Mouse (Mus musculus): ENCODE data around the gene Sirt1.
A peak's percentile ranks its signal among the peaks of the same experiment; 100 is the strongest.
"Not testable (repeated sequence)": the region's sequence is repeated elsewhere in the genome, so short reads cannot be mapped to it uniquely, and the experiment has no call there.

The Sirt1 gene

DNA sequence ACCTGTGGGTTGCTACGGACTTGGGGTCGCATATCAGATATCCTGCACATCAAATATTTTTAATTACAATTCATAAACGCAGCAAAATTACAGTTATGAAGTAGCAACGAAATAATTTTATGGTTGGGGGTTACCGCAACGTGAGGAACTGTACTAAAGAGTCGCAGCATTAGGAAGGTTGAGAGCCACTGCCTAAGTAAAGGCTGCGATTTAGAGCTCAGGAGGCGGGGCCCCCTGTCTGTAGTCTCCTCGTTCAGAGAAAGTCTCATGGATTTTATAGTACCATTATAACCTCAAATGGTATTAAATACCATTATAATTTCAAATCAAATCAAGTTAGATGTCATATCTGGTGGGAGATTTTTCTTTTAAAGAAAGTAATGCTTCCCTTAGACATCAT is 5.5 kb upstream of the Sirt1 start:
- no peak for DNase-seq (ENCODE audit: low spot score in 2 of 2)

DNA sequence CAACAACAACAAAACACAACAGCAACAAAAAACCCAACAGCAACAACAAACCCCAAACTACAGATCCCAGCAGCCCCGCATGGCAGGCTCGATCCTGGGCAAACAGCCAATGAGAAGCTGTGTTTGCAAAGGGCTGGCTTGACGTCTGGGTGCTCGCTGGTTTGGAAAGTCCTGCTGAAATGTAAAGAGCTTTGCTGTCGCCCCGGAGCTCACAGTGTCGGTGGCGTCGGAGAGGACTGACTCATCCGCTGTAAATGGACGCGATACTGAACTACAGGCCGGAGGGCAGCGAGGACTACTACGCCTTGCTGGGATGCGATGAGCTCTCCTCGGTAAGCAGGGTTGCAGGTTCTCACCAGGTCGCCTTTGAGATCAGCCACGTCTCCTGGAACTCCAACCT is 4.9 kb upstream of the Sirt1 start:
- DNase-seq (ENCODE audit: low spot score in 2 of 2), result peak; percentile 68 to 77

DNA sequence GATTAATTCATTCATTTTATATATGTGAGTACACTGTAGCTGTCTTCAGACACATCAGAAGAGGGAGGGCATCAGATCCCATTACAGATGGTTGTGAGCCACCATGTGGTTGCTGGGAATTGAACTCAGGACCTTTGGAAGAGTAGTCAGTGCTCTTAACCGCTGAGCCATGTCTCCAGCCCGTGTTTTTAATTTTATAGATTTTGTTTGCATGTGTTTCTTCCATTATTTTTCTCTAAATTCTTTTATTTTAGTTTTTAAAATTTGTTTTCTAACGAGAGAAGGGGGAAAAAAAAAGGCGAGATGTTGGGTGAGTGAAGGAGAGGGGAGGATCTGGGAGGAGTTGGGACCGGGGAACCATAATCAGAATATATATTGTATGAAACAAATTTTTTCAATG is 4.4 kb upstream of the Sirt1 start:
- DNase-seq (ENCODE audit: low spot score in 2 of 2), result not testable (repeated sequence)

DNA sequence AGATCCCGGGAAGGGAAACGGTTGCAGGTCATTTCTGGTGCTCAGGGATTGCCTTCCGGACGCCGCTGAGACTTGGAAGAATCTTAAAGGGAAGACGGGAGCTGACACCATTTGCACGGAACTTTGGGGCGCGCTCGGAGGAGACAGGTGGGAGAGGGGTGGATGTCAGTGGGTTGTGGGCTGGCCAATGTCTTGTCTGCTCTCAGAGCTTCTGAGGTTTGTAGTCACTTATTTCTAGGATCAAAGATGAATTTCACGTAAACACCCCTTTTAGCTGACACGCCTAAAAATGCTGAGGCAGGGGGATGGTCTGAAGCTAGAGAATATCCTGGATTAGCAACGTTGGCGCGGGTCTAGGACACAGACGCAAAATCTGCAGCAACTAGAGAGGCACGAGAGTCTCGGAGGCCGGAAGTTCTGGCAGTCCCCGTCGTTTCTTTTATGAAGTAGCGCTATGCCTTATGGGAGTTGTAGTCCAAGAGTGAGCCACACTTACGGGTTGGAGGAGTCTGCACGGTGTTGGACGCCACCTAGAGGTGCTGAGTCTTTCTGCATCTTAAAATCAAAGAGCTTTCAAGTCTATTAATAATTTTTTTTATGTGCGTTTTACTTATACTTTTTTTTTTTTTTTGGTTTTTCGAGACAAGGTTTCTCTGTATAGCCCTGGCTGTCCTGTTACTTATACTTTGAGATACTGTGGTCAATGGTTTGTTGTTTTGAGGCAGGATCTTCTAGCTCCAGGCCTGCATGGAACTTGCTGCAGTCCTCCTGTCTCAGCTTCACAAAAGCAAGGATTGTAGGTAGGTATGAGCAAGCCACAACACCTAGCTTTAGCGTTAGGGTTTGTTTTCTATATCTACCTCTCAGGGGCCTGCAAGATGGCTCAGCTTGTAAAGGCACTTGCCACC is 1.1 kb upstream of the Sirt1 start, which contains the start of gene Dnajc12:
TSS of gene Dnajc12 (plus strand) at position 72 of the 908 bp plus-strand sequence.
- peak; percentile 63 to 70 for DNase-seq (ENCODE audit: low spot score in 2 of 2)

DNA sequence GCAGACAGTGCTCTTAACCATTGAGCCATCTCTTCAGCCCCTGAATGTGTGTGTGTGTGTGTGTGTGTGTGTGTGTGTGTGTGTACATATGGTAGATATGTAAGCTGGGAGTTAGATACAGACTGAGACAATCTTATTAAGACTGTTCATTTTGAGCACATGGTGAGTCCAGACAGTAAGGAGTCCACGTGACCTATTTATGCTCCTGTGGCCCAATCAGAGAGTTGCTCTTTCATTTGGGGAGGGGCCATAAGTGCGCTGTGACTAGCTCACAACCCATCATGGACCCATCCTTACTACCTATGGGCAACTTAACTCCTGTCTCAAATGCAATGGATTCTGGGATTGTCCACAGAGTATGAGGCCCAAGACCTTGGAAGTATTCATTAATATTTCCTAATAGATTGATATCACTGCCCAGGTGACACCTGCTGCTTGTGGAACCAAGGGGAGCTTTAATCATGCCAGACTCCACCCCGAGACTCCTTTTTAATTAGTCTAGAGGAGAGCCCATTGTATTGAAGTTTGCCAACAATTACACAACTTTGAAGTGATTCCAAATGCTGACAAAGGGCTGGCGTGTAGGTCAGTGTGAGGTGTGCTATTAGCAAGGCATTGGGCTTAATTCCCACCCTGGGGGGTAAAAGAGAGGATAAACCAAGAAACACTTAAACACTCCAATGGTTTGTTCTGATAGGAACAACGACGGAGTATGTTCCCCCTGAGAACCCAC is 2.4 kb downstream of the Sirt1 start:
- no peak for DNase-seq (ENCODE audit: low spot score in 2 of 2)

DNA sequence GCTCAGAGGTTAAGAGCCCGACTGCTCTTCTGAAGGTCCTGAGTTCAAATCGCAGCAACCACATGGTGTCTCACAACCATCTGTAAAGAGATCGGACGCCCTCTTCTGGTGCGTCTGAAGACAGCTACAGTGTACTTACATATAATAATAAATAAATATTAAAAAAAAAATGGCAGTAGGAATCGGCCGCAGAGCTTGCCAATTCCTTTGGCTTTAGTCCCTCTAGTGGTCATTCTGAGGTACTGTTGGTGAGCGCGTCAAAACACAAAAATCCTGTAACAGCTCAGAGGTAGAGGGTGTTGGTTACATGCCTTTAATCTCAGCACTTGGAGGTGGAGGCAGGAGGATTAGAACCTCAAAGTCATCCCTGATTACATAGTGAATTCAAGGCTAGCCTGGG is 4.0 kb downstream of the Sirt1 start:
- DNase-seq (ENCODE audit: low spot score in 2 of 2), result peak in 1 of 2 experiments; percentile 45

DNA sequence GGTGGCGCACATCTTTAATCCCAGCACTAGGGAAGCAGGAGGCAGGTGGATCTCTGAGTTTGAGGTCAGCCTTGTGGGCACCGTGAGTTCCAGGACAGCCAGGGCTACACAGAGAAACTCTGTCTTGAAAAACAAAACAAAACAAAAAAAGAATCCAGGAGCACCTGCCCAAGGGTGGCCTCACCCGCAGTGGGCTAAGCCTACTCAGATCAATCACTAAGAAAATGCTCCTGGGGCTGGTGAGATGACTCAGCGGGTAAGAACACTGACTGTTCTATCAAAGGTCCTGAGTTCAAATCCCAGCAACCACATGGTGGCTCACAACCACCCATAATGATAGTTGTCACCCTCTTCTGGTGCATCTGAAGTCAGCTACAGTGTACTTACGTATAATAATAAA is 5.2 kb downstream of the Sirt1 start:
- DNase-seq (ENCODE audit: low spot score in 2 of 2), result no peak

DNA sequence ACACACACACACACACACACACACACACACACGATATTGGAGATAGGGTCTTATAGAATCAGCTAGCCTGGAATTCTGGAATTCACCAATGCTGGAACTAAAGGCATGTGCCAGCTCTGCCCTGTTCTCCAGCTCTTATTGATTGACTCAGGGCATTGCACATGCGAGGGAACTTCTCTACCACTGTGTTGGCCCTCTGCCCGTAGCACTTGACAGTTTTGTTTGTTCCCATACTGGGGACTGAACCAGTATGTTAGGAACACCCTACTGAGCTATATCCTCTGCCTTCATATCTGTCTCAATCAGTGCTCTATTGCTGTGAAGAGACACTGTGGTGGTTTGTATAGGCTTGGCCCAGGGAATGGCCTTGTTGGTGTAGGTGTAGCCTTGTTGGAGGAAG is 13.5 kb downstream of the Sirt1 start:
- DNase-seq (ENCODE audit: low spot score in 2 of 2), result no peak

DNA sequence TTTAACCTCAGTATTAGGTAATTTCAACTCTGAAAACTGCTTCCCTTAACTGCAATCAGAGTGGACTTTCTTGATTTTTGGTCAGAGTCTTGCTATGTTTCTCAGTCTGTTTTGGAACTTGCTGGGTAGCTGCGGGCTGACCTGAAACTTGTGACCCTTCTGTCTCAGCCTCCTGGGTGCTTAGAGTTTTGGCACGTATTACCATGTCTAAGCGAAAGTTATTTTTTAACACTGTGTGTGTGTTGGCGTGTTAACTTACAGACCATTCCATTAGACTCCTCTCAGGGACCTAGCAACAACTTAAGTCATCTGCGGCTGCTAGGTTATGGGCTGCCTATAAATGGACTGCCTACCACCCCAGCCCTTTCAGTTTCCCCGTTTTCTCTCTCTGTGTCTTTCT is 14.1 kb downstream of the Sirt1 start:
- no peak for DNase-seq (ENCODE audit: low spot score in 2 of 2)

DNA sequence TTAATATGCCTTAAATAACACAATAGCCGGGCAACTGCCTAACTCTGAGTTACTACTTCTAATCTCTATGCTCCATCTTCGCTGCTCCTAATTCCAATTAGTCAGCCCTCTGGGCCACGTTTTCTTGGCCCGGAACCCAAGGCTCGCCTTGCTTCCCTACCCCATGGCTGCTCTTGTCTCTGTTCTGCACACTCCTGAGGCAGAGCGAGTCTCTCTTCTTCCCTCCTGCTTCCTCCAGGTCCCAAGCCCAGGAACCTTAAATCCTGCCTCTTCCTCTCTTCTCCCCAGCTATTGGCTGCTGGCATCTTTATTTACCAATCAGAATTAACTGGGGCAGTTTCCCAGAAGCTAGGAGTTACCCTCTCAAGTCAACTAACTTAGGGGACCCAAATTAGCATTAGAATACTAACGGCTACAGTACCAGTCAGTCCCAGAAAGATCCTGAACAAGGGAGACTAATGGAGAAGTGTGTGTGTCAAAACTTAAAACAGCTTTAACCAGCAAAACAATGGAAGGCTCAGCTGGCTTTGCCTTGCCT is 15.5 kb downstream of the Sirt1 start:
- DNase-seq (ENCODE audit: low spot score in 2 of 2), result no peak

DNA sequence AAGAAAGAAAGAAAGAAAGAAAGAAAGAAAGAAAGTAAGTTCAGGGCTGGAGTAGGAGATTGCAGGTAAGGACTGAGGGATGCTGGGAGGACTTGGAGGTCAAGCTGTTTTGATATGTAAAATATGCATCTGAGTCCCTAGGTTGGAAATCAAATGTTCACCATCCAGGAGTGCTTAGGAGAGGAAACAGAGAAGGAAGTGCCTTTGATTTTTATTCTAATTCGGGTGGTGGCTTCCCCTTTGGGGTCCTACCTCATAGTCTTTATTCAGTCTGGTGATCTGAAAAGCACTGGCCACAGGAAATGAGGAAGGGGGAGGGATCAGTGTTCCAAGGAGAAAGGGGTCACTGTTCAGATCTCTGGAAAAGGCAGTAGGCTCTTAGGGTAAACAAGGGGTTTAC is 21.0 kb downstream of the Sirt1 start:
- DNase-seq (ENCODE audit: low spot score in 2 of 2), result no peak

DNA sequence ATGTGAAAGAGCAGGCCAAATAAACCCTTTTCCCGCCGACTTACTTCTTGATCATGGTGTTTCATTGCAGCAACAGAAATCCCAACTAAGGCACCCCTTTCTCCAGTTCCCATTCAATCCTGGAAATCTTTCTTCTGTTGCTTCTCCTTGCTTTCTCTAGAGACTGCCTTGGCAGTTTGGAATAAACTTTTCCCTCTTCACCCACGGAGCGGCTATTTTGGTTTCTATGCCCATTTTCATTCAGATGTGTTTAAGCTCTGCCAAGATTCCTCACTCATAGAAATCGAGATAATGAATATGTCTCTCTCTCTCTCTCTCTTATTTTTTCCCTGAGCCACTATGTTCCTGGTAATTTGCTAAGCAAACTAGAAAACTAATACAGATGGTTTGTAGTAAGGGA is 29.4 kb downstream of the Sirt1 start:
- DNase-seq (ENCODE audit: low spot score in 2 of 2), result no peak

DNA sequence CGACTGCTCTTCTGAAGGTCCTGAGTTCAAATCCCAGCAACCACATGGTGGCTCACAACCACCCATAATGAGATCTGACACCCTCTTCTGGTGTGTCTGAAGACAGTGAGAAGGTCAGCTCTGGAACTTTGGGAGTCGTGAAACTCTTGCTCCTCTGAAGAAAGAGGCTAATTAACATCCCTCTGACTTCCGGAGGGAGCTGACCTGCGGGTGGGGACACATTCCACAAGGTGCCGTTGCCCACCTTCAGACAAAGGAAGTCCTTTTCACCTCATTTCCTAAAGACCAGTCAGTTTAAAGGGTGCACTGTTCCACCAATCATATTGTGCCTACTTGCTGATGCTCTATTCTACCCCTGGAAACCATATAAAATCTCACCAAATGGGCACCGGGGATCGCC is 30.4 kb downstream of the Sirt1 start:
- not testable (repeated sequence) for DNase-seq (ENCODE audit: low spot score in 2 of 2)

DNA sequence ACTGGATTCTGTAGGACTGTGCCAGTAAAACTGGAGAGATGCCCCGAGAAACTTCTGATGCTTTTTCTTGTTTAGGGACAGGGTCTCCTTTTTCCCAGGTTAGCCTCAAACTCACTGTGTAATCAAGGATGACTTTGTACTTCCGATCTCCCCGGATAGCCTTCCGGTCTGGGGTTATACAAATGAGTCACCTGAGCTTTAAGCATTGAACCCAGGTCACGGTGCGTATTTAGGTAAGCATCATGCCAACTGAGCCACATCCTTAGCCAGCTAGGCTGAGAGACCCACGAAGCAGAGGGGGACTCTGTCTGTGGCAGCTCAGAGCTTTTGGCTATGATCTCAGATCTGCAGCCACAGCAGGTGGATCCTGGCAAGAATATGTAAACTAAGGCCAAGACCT is 30.8 kb downstream of the Sirt1 start:
- DNase-seq (ENCODE audit: low spot score in 2 of 2), result no peak

DNA sequence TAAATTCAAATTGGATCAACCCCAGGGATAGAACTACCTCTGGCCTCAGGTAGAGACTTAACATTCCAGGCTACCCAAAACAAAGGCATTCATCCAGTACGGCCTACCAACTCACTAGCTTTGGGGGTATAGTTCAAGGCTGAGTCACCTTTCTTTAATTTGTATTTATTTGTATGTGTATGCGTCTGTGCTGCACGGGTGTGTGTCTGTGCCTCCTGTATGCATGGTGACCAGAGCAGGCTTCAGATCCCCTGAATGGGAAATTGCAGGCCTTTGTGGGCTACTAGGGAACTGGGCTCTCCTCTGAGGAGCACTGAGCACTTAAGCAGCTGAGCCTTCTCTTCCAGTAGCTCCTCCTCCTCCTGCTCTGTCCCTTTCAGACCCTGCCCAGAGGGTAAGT is 33.2 kb downstream of the Sirt1 start:
- DNase-seq (ENCODE audit: low spot score in 2 of 2), result no peak

DNA sequence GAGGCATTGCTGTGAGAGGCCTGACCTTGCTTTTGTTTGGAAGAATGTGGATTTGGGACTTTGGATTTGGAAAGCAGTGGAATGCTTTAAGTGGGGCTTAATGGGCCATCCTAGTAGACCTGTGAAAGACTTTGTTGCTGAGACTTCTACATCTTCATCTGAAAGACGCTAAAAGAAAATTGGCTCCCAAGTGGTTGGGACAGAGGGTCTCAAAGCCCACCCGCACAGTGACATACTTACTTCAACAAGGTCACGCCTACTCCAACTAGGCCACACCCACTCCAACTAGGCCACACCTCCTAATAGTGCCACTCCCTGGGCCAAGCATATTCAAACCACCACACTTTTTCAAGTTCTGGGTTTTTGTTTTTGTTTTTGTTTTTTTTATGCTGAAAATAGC is 36.8 kb downstream of the Sirt1 start:
- DNase-seq (ENCODE audit: low spot score in 2 of 2), result no peak

DNA sequence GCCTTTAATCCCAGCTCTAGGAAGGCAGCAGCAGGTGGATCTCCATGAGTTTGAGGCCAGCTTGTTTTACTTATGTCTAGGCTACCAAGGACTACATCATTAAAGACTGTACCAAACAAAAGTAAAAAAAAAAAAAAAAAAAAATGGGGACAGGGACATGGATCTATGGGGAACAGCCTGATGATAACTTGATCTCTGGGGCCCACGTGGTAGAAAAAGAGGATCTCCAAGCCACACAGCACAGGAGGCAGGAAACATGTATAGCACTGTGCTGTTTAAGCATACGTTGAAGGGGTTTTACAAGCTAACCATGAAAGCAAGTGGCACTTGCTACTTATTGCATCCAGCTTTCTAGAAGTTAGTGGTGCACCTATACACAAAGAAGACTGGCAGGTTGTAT is 40.2 kb downstream of the Sirt1 start:
- no peak for DNase-seq (ENCODE audit: low spot score in 2 of 2)

DNA sequence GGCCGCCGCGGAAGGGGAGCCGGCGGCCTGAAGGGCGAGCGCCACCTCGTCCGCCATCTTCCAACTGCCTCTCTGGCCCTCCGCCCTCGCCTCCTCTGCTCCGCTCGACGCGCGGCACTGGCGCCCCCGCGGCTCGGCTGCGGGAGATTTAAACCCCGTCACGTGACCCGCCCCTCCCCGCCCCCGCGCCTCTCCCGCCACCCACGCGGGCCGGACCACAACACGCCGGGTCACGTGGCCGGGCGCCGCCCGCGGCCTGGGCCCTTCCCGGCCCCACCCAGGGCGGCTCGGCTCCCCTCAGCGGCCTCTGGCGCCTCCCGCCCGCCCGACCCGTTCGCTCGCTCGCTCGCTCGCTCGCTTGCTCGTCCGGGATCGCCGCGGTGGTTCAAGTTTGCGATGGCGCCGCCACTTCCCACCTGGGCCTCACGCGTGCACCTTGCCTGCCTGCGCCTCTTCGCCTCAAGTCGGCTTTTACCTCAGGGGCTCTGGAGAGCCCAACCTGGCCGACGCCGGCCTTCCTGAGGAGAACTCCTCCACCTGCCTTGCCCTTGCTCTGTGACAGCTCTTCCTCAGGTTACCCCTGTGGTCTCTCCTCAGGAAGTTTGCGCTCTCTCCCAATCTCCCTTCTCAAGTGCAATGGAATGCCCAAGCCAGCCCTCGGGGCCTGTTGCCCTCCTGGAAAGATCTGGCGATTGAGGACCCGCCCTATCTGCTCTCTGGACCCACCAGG is 42.4 kb downstream of the Sirt1 start:
- DNase-seq (ENCODE audit: low spot score in 2 of 2), result peak; percentile 52 to 66

DNA sequence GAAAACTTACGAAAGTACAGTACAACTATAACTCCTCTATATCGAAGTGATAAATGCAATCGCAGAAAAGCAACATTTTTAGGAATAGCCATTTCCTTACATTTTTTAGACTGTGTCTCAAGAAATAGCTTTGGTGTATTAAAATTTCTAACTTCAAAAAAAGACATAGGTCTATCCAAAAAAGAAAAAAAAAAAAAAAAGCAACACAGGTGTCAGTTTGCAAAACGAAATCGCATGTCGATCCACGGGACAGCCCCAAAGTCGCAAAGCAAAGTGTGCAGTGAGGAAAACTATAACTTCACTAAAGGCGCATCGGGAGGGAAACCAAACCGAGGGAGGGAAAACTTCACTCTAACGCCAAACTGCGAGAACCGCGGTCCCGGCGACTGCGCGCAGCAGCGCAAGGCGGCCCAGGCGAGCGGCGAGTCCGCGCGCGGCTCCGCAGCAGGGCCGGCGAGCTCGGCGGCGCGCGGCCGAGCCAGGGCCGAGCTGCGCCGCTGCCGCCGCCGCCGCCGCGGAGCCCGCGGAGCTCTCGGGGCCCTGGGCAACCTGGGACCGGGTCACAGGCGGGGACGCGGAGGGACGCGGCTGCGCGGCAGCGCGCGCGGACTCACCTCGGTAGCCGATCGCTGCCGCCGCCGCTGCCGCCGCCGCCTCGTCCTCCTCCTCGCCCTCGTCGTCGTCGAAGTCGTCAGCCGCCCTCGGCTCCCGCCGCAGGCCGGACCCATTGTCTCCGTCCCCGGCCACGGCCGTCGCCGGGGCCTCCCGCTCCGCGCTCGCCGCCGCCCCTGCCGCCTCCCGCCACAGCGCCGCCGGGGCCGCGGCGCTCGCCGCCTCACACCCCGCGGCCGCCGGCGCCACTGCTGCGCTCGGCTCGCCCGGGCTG is 43.3 kb downstream of the Sirt1 start:
- peak in 1 of 2 experiments; percentile 22 for DNase-seq (ENCODE audit: low spot score in 2 of 2)

DNA sequence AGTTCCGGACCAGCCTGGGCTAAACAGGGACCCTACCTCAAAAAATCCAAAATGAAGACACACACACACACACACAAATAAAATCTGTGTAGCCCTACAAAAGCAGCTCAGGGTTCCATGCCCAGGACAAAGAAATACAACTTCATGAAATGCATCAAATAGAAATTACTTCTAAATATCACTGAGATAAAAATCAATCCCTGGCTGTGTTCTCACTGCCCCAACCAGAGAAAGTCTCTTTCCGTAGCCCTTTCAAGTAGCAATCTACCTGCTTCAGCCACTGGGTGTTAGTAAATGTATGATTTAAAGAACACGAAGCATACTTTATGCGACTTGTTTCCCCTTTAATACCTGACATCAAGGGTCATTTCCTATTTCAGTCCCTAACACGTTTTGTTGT is 44.2 kb downstream of the Sirt1 start:
- no peak for DNase-seq (ENCODE audit: low spot score in 2 of 2)

DNA sequence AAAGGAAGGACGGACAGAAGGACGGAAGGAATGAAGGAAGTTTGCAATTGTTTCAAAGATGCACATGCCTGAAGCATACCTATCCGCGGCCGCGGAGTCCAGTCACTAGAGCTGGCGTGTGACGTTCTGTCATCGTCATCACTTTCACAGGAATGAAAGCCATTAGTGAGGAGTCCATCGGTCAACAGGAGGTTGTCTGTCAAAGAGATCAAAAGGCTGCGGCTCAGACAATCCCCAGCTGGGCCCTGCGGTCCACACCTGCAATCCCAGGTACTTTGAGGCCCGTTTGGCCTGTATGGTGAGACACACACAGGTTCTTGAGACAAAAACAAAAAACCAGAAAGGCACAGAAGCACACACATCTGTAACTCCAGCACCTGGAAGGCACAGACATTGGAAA is 44.6 kb downstream of the Sirt1 start:
- DNase-seq (ENCODE audit: low spot score in 2 of 2), result no peak
